Mouse (Mus musculus): ENCODE data around the gene Aldoc.

- TF ChIP-seq CTCF (IDR thresholded peaks at IDR 0.05; ENCODE audit: borderline replicate concordance, insufficient read depth, low read depth, low read length) (no peak), POLR2A (IDR thresholded peaks at IDR 0.05; ENCODE audit: borderline replicate concordance, insufficient read depth, low read length) (no peak)
Measured at GRCm38 (mm10) chr11:78289146-78289763, 33.5 kb upstream of the Aldoc start.
